Mouse (Mus musculus) midbrain, embryonic 12.5 days (tissue): ENCODE measurements at regions not wholly inside any gene's neighbourhood (a gene's known extent, or its start where the extent isn't known, plus 50 kb on each side); places are given as distances from the start of the nearest gene placed in this dataset.

Source experiments
- ATAC-seq: fragments of 200-750 bp; cut with Nextera tagmentation; 2 replicates; pipeline ENCODE4 v1.8.0; 2017; ENCODE audit warnings: low read depth, moderate TSS enrichment, moderate library complexity; ENCODE audit not compliant: low FRiP score
- H3K27ac ChIP-seq: fragments of 300-500 bp; sonication (generic); replicated peaks from 2 replicates; pipeline ENCODE4 v1.5.1; 2016; ENCODE audit warnings: mild to moderate bottlenecking
- H3K27me3 ChIP-seq: fragments of 300-500 bp; sonication (generic); 2 replicates; pipeline ENCODE4 v1.6.1; 2016; ENCODE audit warnings: mild to moderate bottlenecking
- H3K36me3 ChIP-seq: fragments of 300-500 bp; sonication (generic); 2 replicates; pipeline ENCODE4 v1.6.1; 2016
- H3K4me1 ChIP-seq: fragments of 300-500 bp; sonication (generic); 2 replicates; pipeline ENCODE4 v1.6.1; 2016
- H3K4me2 ChIP-seq: fragments of 300-500 bp; sonication (generic); replicated peaks from 2 replicates; pipeline ENCODE4 v1.6.1; 2016; ENCODE audit warnings: mild to moderate bottlenecking, moderate library complexity
- H3K4me3 ChIP-seq: fragments of 300-500 bp; sonication (generic); 2 replicates; pipeline ENCODE4 v1.5.1; 2016; ENCODE audit warnings: mild to moderate bottlenecking
- H3K9ac ChIP-seq: fragments of 300-500 bp; sonication (generic); replicated peaks from 2 replicates; pipeline ENCODE4 v1.6.1; 2016; ENCODE audit warnings: mild to moderate bottlenecking, moderate library complexity
- H3K9me3 ChIP-seq: fragments of 300-500 bp; sonication (generic); 2 replicates; pipeline ENCODE4 v1.6.1; 2016; ENCODE audit warnings: mild to moderate bottlenecking
- WGBS: fragments of 180-500 bp; shearing (Covaris S2); methylation state at CpG from one replicate; pipeline ENCODE4 v1.1.7; 2016; 5-methylcytosine and 5-hydroxymethylcytosine counted together

DNA sequence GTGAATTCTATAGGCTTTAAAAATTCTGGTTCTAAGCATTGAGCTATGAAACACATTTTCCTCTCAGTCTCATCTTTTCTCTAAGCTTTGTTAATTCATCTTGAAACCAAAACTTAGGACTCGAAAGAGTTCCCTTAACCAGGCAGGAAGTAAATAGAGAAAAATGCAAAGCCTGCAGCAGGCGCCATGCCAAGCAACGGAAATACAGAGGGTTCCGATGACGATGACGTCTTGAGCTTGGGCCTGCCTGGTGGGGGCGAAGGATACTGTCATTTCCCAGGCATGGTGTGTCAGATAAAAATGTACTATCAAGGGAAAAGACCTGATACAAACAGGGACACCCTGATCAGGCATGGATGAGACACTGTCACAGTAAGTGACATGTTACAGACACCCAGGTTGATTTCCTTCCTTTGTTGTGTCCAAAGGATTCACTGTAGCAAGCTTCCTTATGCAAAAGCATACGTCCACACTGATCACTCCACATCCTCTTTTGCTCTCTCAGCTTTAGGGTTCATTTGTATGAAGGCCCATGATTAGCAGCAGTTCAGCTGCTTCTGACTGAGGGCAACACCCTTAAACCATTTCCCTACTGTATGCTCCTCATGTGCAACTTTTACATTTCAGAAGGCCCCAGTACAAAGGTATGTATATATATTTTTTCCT is 135.0 kb downstream of the Cemip2 start:
- H3K4me3 ChIP-seq = no peak overlapping the region
- no peak overlapping the region for H3K9ac ChIP-seq
- H3K27ac ChIP-seq = no peak overlapping the region
- H3K36me3 ChIP-seq = no peaks in the 10 kb centered on the region
- H3K27me3 ChIP-seq = no peaks in the 10 kb centered on the region
- no peaks in the 10 kb centered on the region for H3K9me3 ChIP-seq
- 87% methylated on average over 8 of the region's 8 CpGs for WGBS
- H3K4me1 ChIP-seq = 0 out of 2 replicates have a peak, but pooled peaks cover 2% of the 10 kb centered on the region
- no peak overlapping the region for H3K4me2 ChIP-seq
- no peak for ATAC-seq

DNA sequence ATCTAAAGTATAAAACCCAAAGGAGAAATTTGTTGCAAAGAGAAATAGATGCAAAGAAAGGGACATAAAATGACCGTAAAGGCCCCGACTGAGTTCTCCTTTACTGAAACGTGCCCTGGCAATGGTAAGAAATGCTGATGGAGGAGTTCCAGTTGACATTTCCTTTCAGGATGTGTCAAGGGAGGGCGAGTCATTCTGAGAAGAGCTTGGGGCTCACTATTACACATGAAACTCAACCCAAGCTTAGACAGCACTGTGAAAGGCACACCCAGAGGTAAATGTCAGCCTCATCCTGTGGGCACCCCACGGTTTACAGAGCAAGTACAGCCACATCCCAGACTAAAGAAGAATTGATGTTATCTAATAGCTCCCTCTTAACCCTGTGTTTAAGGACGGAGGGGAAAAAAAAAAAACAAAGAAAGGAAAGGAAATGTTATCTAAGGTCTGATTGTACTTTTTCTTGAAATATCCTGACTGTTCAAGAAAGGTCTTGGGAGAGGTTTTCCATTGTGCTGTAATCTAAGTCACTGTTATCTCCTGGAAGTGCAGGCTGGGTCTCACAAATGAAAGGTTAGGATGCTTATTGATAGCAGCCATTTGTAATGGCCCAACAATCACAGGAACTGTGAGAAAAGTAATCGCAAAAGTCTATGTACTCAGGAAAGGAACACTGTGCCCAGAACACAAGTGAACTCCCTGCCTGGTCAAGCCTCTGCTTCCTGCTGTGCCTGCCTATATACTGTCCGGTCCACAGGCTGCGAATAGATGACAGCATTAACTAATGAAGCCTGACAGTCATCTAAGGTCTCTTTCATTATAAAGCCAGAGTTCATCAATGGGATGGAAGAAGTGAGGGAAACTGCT is 135.8 kb downstream of the Cemip2 start:
- no peak overlapping the region for H3K9ac ChIP-seq
- no peaks in the 10 kb centered on the region for H3K9me3 ChIP-seq
- H3K4me3 ChIP-seq = no peak overlapping the region
- H3K4me1 ChIP-seq = 0 out of 2 replicates have a peak, but pooled peaks cover 2% of the 10 kb centered on the region
- no peaks in the 10 kb centered on the region for H3K36me3 ChIP-seq
- no peak overlapping the region for H3K27ac ChIP-seq
- ATAC-seq = no peak
- 61% methylated on average over 9 of the region's 9 CpGs for WGBS
- H3K27me3 ChIP-seq = no peaks in the 10 kb centered on the region
- H3K4me2 ChIP-seq = no peak overlapping the region

DNA sequence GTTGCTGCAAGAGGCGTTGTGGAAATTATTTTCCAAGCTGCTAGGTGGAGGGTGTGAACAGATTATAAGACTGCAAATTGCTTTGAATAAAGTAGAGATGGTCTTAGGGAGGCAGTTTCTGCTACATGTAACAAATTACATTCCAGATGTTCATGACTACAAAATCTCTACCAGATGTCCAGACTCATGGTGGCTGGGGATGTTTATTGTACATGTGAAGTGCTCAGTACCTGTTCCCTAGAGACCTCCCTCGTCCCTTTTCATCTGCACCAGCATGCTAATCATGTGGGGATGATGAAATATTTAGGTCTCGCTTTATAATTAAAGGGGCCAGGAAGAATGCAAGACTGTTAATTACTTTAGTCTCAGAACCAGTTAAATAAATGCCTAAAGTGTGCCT is 136.5 kb downstream of the Cemip2 start:
- no peak overlapping the region for H3K9ac ChIP-seq
- H3K36me3 ChIP-seq = no peaks in the 10 kb centered on the region
- 55% methylated on average over 3 of the region's 3 CpGs for WGBS
- 0 out of 2 replicates have a peak, but pooled peaks cover 2% of the 10 kb centered on the region for H3K4me1 ChIP-seq
- H3K27me3 ChIP-seq = no peaks in the 10 kb centered on the region
- no peak overlapping the region for H3K4me3 ChIP-seq
- H3K4me2 ChIP-seq = no peak overlapping the region
- H3K27ac ChIP-seq = no peak overlapping the region
- H3K9me3 ChIP-seq = no peaks in the 10 kb centered on the region
- no peak for ATAC-seq

- Histone ChIP-seq H3K4me3 (no peak overlapping the region), H3K27me3 (no peaks in the 10 kb centered on the region), H3K4me1 (0 out of 2 replicates have a peak, but pooled peaks cover 2% of the 10 kb centered on the region), H3K4me2 (no peak overlapping the region), H3K27ac (no peak overlapping the region), H3K9me3 (no peaks in the 10 kb centered on the region), H3K9ac (no peak overlapping the region), H3K36me3 (no peaks in the 10 kb centered on the region)
- ATAC-seq = no peak
- WGBS = 84% methylated on average over 4 of the region's 4 CpGs
Measured at GRCm38 (mm10) chr19:21918113-21918512, 140.0 kb downstream of the Cemip2 start.

DNA sequence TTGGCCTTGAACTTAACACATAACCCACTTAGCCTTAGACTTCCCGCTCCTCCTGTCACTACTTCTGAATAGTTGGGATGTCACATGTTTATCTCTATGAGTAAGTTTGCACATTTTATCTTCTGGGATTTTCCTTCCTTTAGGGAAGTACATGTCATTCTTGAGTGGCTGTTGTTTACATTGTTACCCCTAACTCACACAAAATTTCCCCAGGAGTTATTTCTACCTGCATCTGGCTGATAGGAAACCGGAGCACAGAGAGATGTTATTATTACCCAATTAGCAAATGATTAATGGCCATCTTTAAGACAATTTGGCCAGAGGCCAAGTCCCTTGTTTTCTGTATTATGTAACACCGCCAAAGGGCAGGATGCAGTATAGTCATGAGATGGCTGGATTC is 140.9 kb downstream of the Cemip2 start:
- no peak overlapping the region for H3K9ac ChIP-seq
- no peak for ATAC-seq
- H3K9me3 ChIP-seq = no peaks in the 10 kb centered on the region
- 0 out of 2 replicates have a peak, but pooled peaks cover 2% of the 10 kb centered on the region for H3K4me1 ChIP-seq
- 87% methylated on average over 3 of the region's 3 CpGs for WGBS
- no peaks in the 10 kb centered on the region for H3K36me3 ChIP-seq
- H3K4me2 ChIP-seq = no peak overlapping the region
- no peak overlapping the region for H3K27ac ChIP-seq
- H3K27me3 ChIP-seq = no peaks in the 10 kb centered on the region
- H3K4me3 ChIP-seq = no peak overlapping the region

DNA sequence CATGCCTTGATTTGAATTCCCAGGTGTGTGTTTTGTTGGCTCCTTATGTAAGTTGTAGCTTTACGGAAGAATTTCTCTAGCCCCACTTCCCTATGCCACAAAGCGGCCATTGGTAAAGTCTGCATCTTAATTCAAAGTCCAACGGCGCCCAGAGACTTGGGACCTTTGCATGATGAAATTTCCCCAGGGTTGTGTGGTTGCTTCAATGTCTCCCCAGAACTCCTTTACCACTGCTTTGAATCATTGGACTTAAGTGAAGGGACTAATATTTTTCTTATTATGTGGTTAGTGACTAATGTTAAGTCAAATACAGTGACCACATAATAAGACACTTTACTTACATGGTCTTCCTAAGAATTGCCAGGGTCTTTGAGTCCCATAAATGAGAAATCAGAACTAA is 162.0 kb downstream of the Cemip2 start:
- H3K27me3 ChIP-seq = no peaks in the 10 kb centered on the region
- no peak overlapping the region for H3K27ac ChIP-seq
- no peaks in the 10 kb centered on the region for H3K9me3 ChIP-seq
- 90% methylated on average over 4 of the region's 4 CpGs for WGBS
- H3K4me3 ChIP-seq = no peak overlapping the region
- H3K4me1 ChIP-seq = no peaks in the 10 kb centered on the region
- H3K9ac ChIP-seq = no peak overlapping the region
- no peak overlapping the region for H3K4me2 ChIP-seq
- no peak for ATAC-seq
- H3K36me3 ChIP-seq = no peaks in the 10 kb centered on the region

DNA sequence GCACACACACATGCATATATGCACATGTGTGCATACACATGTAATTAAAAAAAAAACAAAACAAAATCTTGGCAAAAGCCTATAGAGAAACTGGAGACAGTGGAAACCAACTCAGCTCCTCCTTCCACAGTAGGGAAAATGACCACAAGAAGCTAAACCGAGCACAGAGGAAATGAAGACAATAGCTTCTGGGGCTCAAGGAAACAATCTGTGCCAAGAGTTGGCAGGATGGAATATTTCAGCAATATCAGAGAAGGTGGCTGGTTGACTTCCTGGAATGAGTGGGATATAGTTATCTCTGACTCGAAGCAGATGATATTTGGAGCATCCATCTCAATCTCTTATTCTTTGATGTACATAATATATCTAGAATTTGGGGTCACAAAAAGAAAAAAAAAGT is 163.6 kb downstream of the Cemip2 start:
- no peaks in the 10 kb centered on the region for H3K27me3 ChIP-seq
- no peaks in the 10 kb centered on the region for H3K4me1 ChIP-seq
- H3K9me3 ChIP-seq = no peaks in the 10 kb centered on the region
- 76% methylated on average over 2 of the region's 2 CpGs for WGBS
- no peak overlapping the region for H3K4me3 ChIP-seq
- H3K4me2 ChIP-seq = no peak overlapping the region
- ATAC-seq = no peak
- H3K27ac ChIP-seq = no peak overlapping the region
- no peak overlapping the region for H3K9ac ChIP-seq
- no peaks in the 10 kb centered on the region for H3K36me3 ChIP-seq

GRCm38 (mm10) chr19:21942286-21942685 is 164.1 kb downstream of the Cemip2 start:
- WGBS = 75% methylated on average over 11 of the region's 11 CpGs

GRCm38 (mm10) chr19:21943407-21943806 is 165.3 kb downstream of the Cemip2 start:
- 66% methylated on average over 4 of the region's 4 CpGs for WGBS
- H3K9me3 ChIP-seq = no peaks in the 10 kb centered on the region
- no peaks in the 10 kb centered on the region for H3K36me3 ChIP-seq
- H3K27ac ChIP-seq = no peak overlapping the region
- no peak for ATAC-seq
- H3K9ac ChIP-seq = no peak overlapping the region
- no peak overlapping the region for H3K4me3 ChIP-seq
- H3K27me3 ChIP-seq = no peaks in the 10 kb centered on the region
- no peak overlapping the region for H3K4me2 ChIP-seq
- no peaks in the 10 kb centered on the region for H3K4me1 ChIP-seq

More at GRCm38 (mm10) chr19:21942286-21942685, 164.1 kb downstream of the Cemip2 start:
- no peaks in the 10 kb centered on the region for H3K4me1 ChIP-seq
- no peak overlapping the region for H3K27ac ChIP-seq
- H3K4me3 ChIP-seq = no peak overlapping the region
- no peak overlapping the region for H3K4me2 ChIP-seq
- no peaks in the 10 kb centered on the region for H3K27me3 ChIP-seq
- no peak overlapping the region for H3K9ac ChIP-seq
- no peak for ATAC-seq
- no peaks in the 10 kb centered on the region for H3K9me3 ChIP-seq
- no peaks in the 10 kb centered on the region for H3K36me3 ChIP-seq

- ATAC-seq = 0 out of 2 replicates have a peak, but pooled peaks have one; percentile 34
- Histone ChIP-seq H3K27me3 (no peaks in the 10 kb centered on the region), H3K36me3 (no peaks in the 10 kb centered on the region), H3K9me3 (no peaks in the 10 kb centered on the region), H3K4me1 (no peaks in the 10 kb centered on the region), H3K4me3 (no peak overlapping the region), H3K27ac (no peak overlapping the region), H3K9ac (no peak overlapping the region), H3K4me2 (no peak overlapping the region)
- WGBS = 73% methylated on average over 5 of the region's 5 CpGs
Measured at GRCm38 (mm10) chr19:21946262-21946922, 168.2 kb downstream of the Cemip2 start.

DNA sequence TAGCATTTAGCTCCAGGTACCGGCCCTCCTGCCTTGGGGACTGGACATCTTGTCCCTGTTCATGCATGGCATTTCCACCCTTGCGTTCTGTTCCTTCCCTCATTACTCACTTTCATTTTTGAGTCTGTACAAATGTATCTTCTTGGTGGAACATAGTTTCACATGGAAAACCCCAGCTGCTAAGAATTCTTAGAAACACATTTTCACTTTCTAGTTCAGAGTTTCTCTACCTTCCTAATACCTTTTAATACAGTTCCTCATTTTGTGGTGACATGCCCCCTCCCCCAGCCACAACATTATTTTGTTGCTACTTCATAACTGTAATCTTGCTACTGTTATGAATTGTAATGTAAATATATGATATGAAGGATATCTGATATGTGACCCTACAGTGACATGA is 169.9 kb downstream of the Cemip2 start:
- H3K4me2 ChIP-seq = no peak overlapping the region
- H3K36me3 ChIP-seq = no peaks in the 10 kb centered on the region
- H3K4me1 ChIP-seq = no peaks in the 10 kb centered on the region
- no peak overlapping the region for H3K27ac ChIP-seq
- no peak for ATAC-seq
- H3K27me3 ChIP-seq = no peaks in the 10 kb centered on the region
- 97% methylated on average over 2 of the region's 2 CpGs for WGBS
- H3K9me3 ChIP-seq = no peaks in the 10 kb centered on the region
- H3K9ac ChIP-seq = no peak overlapping the region
- no peak overlapping the region for H3K4me3 ChIP-seq

GRCm38 (mm10) chr19:21962635-21963034 is 176.2 kb upstream of the Trpm3 start:
- no peak overlapping the region for H3K27ac ChIP-seq
- no peak overlapping the region for H3K9ac ChIP-seq
- no peaks in the 10 kb centered on the region for H3K9me3 ChIP-seq
- H3K4me1 ChIP-seq = no peaks in the 10 kb centered on the region
- no peaks in the 10 kb centered on the region for H3K27me3 ChIP-seq
- no peaks in the 10 kb centered on the region for H3K36me3 ChIP-seq
- no peak for ATAC-seq
- no peak overlapping the region for H3K4me2 ChIP-seq
- H3K4me3 ChIP-seq = no peak overlapping the region
- WGBS = 95% methylated on average over 2 of the region's 2 CpGs
